Mouse (Mus musculus): ENCODE measurements around the gene Tpra1.

- no peak for TF ChIP-seq CTCF (IDR thresholded peaks at IDR 0.05; ENCODE audit: borderline replicate concordance, extremely low read depth, insufficient read depth, insufficient read length)
- TF ChIP-seq POLR2A (IDR thresholded peaks at IDR 0.05; ENCODE audit: borderline replicate concordance, extremely low read depth, insufficient read depth, insufficient read length, poor library complexity, severe bottlenecking), result no peak
These were observed 6.1 kb upstream of the Tpra1 start for GRCm38 (mm10) chr6:88895943-88896342.
